Mouse (Mus musculus) neural tube, embryonic 11.5 days (tissue): ENCODE data around the gene Lrwd1. TPM values are rescaled to one million over a fixed set of nuclear protein-coding genes. Genes with fewer than 3 reads are reported as not detected.

Experiments used
- ATAC-seq: fragments of 200-750 bp; cut with Nextera tagmentation; 2 replicates; pipeline ENCODE4 v1.8.0; 2017; ENCODE audit warnings: moderate number of reproducible peaks, mild to moderate bottlenecking, moderate TSS enrichment, moderate library complexity; ENCODE audit not compliant: insufficient read depth, low FRiP score, low TSS enrichment
- DNase-seq: peaks from one replicate; pipeline ENCODE4 v3.0.0-alpha.2; 2015; ENCODE audit warnings: low spot score
- H3K27ac ChIP-seq: fragments of 300-500 bp; sonication (generic); 2 replicates; pipeline ENCODE4 v1.5.1; 2014; ENCODE audit warnings: low read depth, mild to moderate bottlenecking, low read length
- H3K27me3 ChIP-seq: fragments of 300-500 bp; sonication (generic); 2 replicates; pipeline ENCODE4 v1.6.1; 2014; ENCODE audit warnings: mild to moderate bottlenecking, low read length, mixed read lengths; ENCODE audit not compliant: control insufficient read depth, insufficient read depth
- H3K36me3 ChIP-seq: fragments of 300-500 bp; sonication (generic); 2 replicates; pipeline ENCODE4 v1.6.1; 2014; ENCODE audit warnings: mild to moderate bottlenecking, low read length, moderate library complexity, mixed read lengths; ENCODE audit not compliant: control insufficient read depth, insufficient read depth
- H3K4me1 ChIP-seq: fragments of 300-500 bp; sonication (generic); 2 replicates; pipeline ENCODE4 v1.6.1; 2014; ENCODE audit warnings: low read length, mixed read lengths; ENCODE audit not compliant: control insufficient read depth, insufficient read depth
- H3K4me2 ChIP-seq: fragments of 300-500 bp; sonication (generic); 2 replicates; pipeline ENCODE4 v1.6.1; 2014; ENCODE audit warnings: low read depth, mild to moderate bottlenecking, moderate library complexity
- H3K4me3 ChIP-seq: fragments of 300-500 bp; sonication (generic); 2 replicates; pipeline ENCODE4 v1.5.1; 2014; ENCODE audit warnings: low read depth, low read length
- H3K9ac ChIP-seq: fragments of 300-500 bp; sonication (generic); 2 replicates; pipeline ENCODE4 v1.6.1; 2014; ENCODE audit warnings: mild to moderate bottlenecking, low read length
- H3K9me3 ChIP-seq: fragments of 300-500 bp; sonication (generic); 2 replicates; pipeline ENCODE4 v1.6.1; 2016; ENCODE audit warnings: low read length; ENCODE audit not compliant: control insufficient read depth
- WGBS: fragments of 180-500 bp; shearing (Covaris S2); extraction: QIAGEN DNeasy Blood & Tissue Kit; methylation state at CpG from one replicate; pipeline ENCODE4 v1.1.7; 2014; 5-methylcytosine and 5-hydroxymethylcytosine counted together
- microRNA-seq: library from miRNA; unstranded; fragments of <30 nt; microRNA quantifications from one replicate; pipeline ENCODE4, GENCODE M21; 2016
- polyA plus RNA-seq: library from polyadenylated mRNA; unstranded; fragments of >200 nt; fragmentation: Nextera tagmentation; extraction: Ambion mirVana; gene quantifications from 2 replicates; pipeline ENCODE4 v1.2.1, GENCODE M21; 2014

The Lrwd1 gene
- polyA plus RNA-seq, 1 experiment from 2014 or later, result 45.3 TPM

DNA sequence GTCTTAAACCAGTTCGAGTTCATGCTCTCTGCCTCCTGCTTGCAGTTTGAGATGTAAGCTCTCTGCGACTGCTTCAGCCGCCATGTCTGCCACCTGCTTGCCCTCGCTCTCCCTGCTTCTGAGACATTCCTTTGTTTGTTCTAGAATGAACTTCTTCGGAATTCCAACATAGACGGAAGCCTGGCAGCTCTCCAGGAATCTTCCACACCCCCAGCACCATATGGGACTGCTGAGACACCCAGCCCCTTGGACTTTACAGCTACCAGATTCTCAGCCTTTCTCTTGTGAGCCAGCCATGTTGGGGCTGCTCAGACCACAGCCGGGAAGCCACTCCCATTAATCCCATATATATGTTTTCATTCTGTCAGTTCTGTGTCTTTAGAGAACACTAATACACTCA is 59.6 kb downstream of the Lrwd1 start:
- Histone ChIP-seq H3K4me2 (no peak overlapping the region), H3K9ac (no peak overlapping the region), H3K4me1 (no peaks in the 10 kb centered on the region), H3K4me3 (no peak overlapping the region), H3K36me3 (no peaks in the 10 kb centered on the region), H3K9me3 (no peaks in the 10 kb centered on the region), H3K27ac (no peak overlapping the region), H3K27me3 (no peaks in the 10 kb centered on the region)
- DNase-seq (no peak), ATAC-seq (no peak)
- WGBS, result 61% methylated on average over 7 of the region's 7 CpGs

DNA sequence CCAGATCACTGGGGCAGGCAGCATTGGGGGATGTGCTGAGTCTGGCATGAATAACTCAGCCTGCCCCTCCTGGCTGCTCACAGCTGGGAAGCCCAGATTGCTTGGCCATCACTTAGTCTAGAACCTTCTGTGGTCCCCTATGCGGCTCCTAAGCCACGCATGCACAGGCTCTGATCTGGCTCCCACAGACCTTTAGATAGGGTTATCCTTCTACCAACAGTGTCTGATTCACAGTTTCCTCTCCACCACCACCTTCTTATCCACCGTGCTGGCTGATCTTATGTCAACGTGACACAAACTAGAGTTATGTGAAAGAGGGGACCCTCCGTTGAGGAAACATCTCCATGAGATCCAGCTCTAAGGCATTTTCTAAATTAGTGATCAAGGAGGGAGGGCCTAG is 60.8 kb downstream of the Lrwd1 start:
- H3K9me3 ChIP-seq, result no peaks in the 10 kb centered on the region
- H3K9ac ChIP-seq, result no peak overlapping the region
- no peaks in the 10 kb centered on the region for H3K27me3 ChIP-seq
- H3K4me1 ChIP-seq, result no peaks in the 10 kb centered on the region
- DNase-seq, result no peak
- ATAC-seq, result no peak
- WGBS, result 92% methylated on average over 5 of the region's 5 CpGs
- no peak overlapping the region for H3K27ac ChIP-seq
- H3K4me2 ChIP-seq, result no peak overlapping the region
- H3K36me3 ChIP-seq, result no peaks in the 10 kb centered on the region
- H3K4me3 ChIP-seq, result no peak overlapping the region

- no peaks in the 10 kb centered on the region for H3K27me3 ChIP-seq
- no peak for ATAC-seq
- no peaks in the 10 kb centered on the region for H3K9me3 ChIP-seq
- H3K4me1 ChIP-seq, result no peaks in the 10 kb centered on the region
- no peaks in the 10 kb centered on the region for H3K36me3 ChIP-seq
- no peak overlapping the region for H3K27ac ChIP-seq
- H3K4me3 ChIP-seq, result no peak overlapping the region
- no peak overlapping the region for H3K4me2 ChIP-seq
- DNase-seq, result no peak
- 66% methylated on average over 11 of the region's 11 CpGs for WGBS
- no peak overlapping the region for H3K9ac ChIP-seq
Observed at GRCm38 (mm10) chr5:136073526-136073925, 62.3 kb downstream of the Lrwd1 start.

- DNase-seq, result no peak
- Histone ChIP-seq H3K4me3 (no peak overlapping the region), H3K9me3 (no peaks in the 10 kb centered on the region), H3K27me3 (no peaks in the 10 kb centered on the region), H3K36me3 (no peaks in the 10 kb centered on the region), H3K4me1 (no peaks in the 10 kb centered on the region), H3K27ac (no peak overlapping the region), H3K4me2 (no peak overlapping the region), H3K9ac (no peak overlapping the region)
- WGBS, result 73% methylated on average over 6 of the region's 6 CpGs
- no peak for ATAC-seq
Observed at GRCm38 (mm10) chr5:136073051-136073450, 62.8 kb downstream of the Lrwd1 start.

Small RNA genes lying within 50 kb of the gene (microRNA-seq; reads per million reads assigned to microRNA genes)
- gene Mir7035, result not detected

Other genes starting within 250 kb of the Lrwd1 start
- gene Hspb1, start 248.2 kb downstream of the Lrwd1 start, polyA plus RNA-seq, result 28.9 and 30.5 TPM in 2 replicates
- gene Ywhag, start 201.5 kb downstream of the Lrwd1 start, polyA plus RNA-seq, result 191 and 196 TPM in 2 replicates
- 1.8 TPM in 2 replicates for gene Ssc4d, start 161.5 kb downstream of the Lrwd1 start, polyA plus RNA-seq
- gene Zp3, start 156.0 kb downstream of the Lrwd1 start, polyA plus RNA-seq, result not detected in 2 replicates
- 31.4 and 31.8 TPM in 2 replicates for gene Dtx2, start 141.3 kb downstream of the Lrwd1 start, polyA plus RNA-seq
- 0.31 and 0.47 TPM in 2 replicates for gene Upk3b, start 97.6 kb downstream of the Lrwd1 start, polyA plus RNA-seq
- gene Upk3bl, start 81.6 kb downstream of the Lrwd1 start, polyA plus RNA-seq, result 3.1 and 4.4 TPM in 2 replicates
- 4.7 and 4.9 TPM in 2 replicates for gene Rasa4, start 52.2 kb downstream of the Lrwd1 start, polyA plus RNA-seq
- gene Polr2j, start 19.4 kb downstream of the Lrwd1 start, polyA plus RNA-seq, result 236 and 251 TPM in 2 replicates
- gene Alkbh4, start 72 bp upstream of the Lrwd1 start, polyA plus RNA-seq, result 21.1 and 25.9 TPM in 2 replicates
- gene Orai2, start 34.6 kb upstream of the Lrwd1 start, polyA plus RNA-seq, result 7.6 and 10.6 TPM in 2 replicates
- 76.5 and 76.8 TPM in 2 replicates for gene Prkrip1, start 62.9 kb upstream of the Lrwd1 start, polyA plus RNA-seq
- 16.3 and 17.3 TPM in 2 replicates for gene Sh2b2, start 110.5 kb upstream of the Lrwd1 start, polyA plus RNA-seq